Mouse (Mus musculus) neutrophil, adult 59 days (primary cell): Measurements from ENCODE around the gene Sdr16c6. TPM values are rescaled to one million over a fixed set of nuclear protein-coding genes. Genes with fewer than 3 reads are reported as not detected.

Experiments used
- total RNA-seq, 2 experiments: library from RNA; stranded (reverse); gene quantifications; 1 replicate in 1 of 2; 2 replicates in 1 of 2; pipeline ENCODE4 v1.2.4; 2023

Gene Sdr16c6
- not detected for total RNA-seq

DNA sequence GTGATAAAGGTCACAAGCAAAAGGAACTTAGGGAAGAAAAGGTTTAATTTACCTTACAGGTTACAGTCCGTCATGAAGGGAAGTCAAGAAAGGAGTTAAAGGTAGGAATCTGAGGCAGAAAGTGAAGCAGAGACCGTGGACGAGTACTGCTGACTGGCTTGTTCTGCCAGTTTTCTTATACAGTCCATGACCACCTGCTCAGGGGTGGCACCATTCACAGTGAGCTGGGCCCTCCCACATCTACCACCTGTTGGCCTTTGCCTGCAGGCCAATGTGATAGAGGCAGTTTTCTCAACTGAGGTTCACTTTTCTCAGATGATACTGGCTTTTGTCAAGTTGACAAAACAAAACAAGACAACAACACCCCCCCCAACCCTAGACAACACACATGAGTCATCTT is at the start of gene Sdr16c6:
Gene Sdr16c6, minus strand, starts transcription at position 151 of the 400 bp plus-strand sequence.

Other genes starting within 250 kb of the Sdr16c6 start
- 100 to 1,000 TPM in 1 of 2 experiments, 10 to 100 TPM in 1; 97.9 to 107 TPM for gene Gm11808, start 103.9 kb downstream of the Sdr16c6 start, total RNA-seq